Mouse (Mus musculus): ENCODE results near the gene Olfr1251. TPM values are rescaled to one million over a fixed set of nuclear protein-coding genes. Genes with fewer than 3 reads are reported as not detected.
"Not testable (repeated sequence)": the region's sequence is repeated elsewhere in the genome, so short reads cannot be mapped to it uniquely, and the experiment has no call there.

The Olfr1251 gene
- not detected in 2 replicates for total RNA-seq (2014; fragmentation: Nextera tagmentation)
- not detected in 2 replicates for total RNA-seq (2017)

- no peak for ATAC-seq (replicated peaks; ENCODE audit: poor library complexity, severe bottlenecking)
Observed at GRCm38 (mm10) chr2:89671836-89672235, at the start of gene Olfr1251. Gene Olfr1251, minus strand, starts transcription at chr2:89671936.

- no peak for ATAC-seq (replicated peaks; ENCODE audit: poor library complexity, severe bottlenecking)
Observed at GRCm38 (mm10) chr2:89691980-89692379, 20.2 kb upstream of the Olfr1251 start.

- no peak for ATAC-seq (replicated peaks; ENCODE audit: poor library complexity, severe bottlenecking)
Observed at GRCm38 (mm10) chr2:89661367-89661766, 10.4 kb downstream of the Olfr1251 start, which contains the start of gene Olfr1250. Gene Olfr1250, minus strand, starts transcription at chr2:89661467.

DNA sequence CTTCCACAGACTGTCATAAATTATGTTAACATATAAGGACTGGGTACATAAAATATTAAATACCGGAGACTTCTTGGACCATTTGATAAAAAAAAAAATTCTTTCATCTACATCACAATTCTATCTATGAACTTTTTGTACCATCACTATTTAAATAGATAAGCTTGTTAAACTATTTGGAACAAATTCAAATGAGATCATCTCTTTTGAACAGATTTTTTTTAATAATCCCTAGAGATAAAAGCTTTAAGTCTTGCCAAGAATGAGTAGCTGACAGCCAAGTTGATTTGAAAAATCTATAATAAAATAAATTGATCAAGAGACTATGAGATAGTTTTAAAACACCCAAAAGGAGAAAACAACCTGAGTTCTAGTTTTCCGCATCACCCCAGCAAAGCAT, 36.9 kb downstream of the Olfr1251 start, which contains the start of gene Olfr1249:
Olfr1249 (minus strand) TSS at position 101 of the 400 bp plus-strand sequence.
- no peak for ATAC-seq (replicated peaks; ENCODE audit: poor library complexity, severe bottlenecking)

DNA sequence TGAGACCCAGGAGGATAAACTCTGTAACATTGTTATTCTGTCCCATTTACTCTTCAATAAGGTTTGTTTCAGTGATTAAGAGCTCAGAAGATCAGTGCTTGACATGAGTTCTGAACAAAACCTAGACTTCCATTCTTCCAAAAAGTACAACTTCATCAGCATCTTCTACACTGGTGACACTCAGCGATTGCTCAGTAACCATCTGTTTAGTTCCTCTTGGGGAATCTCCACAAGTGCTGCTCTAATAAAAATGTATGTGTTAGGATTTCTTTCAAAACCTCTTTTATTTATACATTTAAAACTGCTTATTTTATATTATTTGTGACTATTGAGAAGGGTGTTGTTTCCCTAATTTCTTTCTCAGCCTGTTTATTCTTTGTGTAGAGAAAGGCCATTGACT, 53.6 kb downstream of the Olfr1251 start, which contains the start of gene Olfr1248:
Olfr1248 (minus strand) TSS at position 101 of the 400 bp plus-strand sequence.
- ATAC-seq (replicated peaks; ENCODE audit: poor library complexity, severe bottlenecking): not testable (repeated sequence)

Other genes with a start within 250 kb of the Olfr1251 start
- gene Olfr1240, start 228.9 kb downstream of the Olfr1251 start, total RNA-seq (2014; fragmentation: Nextera tagmentation): not detected in 2 replicates
- gene Olfr1240, start 228.9 kb downstream of the Olfr1251 start, total RNA-seq (2017): not detected in 2 replicates
- not detected in 2 replicates for gene Olfr1241, start 184.8 kb downstream of the Olfr1251 start, total RNA-seq (2014; fragmentation: Nextera tagmentation)
- not detected in 2 replicates for gene Olfr1241, start 184.8 kb downstream of the Olfr1251 start, total RNA-seq (2017)
- not detected in 2 replicates for gene Olfr1242, start 173.6 kb downstream of the Olfr1251 start, total RNA-seq (2014; fragmentation: Nextera tagmentation)
- gene Olfr1242, start 173.6 kb downstream of the Olfr1251 start, total RNA-seq (2017): not detected in 2 replicates
- gene Olfr1243, start 140.4 kb downstream of the Olfr1251 start, total RNA-seq (2014; fragmentation: Nextera tagmentation): not detected in 2 replicates
- gene Olfr1243, start 140.4 kb downstream of the Olfr1251 start, total RNA-seq (2017): not detected in 2 replicates
- gene Olfr1245, start 93.5 kb downstream of the Olfr1251 start, total RNA-seq (2014; fragmentation: Nextera tagmentation): not detected in 2 replicates
- not detected in 2 replicates for gene Olfr1245, start 93.5 kb downstream of the Olfr1251 start, total RNA-seq (2017)
- gene Olfr1246, start 78.8 kb downstream of the Olfr1251 start, total RNA-seq (2014; fragmentation: Nextera tagmentation): not detected in 2 replicates
- not detected in 2 replicates for gene Olfr1246, start 78.8 kb downstream of the Olfr1251 start, total RNA-seq (2017)
- gene Olfr1247, start 57.8 kb downstream of the Olfr1251 start, total RNA-seq (2014; fragmentation: Nextera tagmentation): not detected in 2 replicates
- gene Olfr1247, start 57.8 kb downstream of the Olfr1251 start, total RNA-seq (2017): not detected in 2 replicates
- not detected in 2 replicates for gene Olfr1248, start 53.7 kb downstream of the Olfr1251 start, total RNA-seq (2014; fragmentation: Nextera tagmentation)
- not detected in 2 replicates for gene Olfr1248, start 53.7 kb downstream of the Olfr1251 start, total RNA-seq (2017)
- gene Olfr1249, start 37.0 kb downstream of the Olfr1251 start, total RNA-seq (2014; fragmentation: Nextera tagmentation): not detected in 2 replicates
- gene Olfr1249, start 37.0 kb downstream of the Olfr1251 start, total RNA-seq (2017): not detected in 2 replicates
- not detected in 2 replicates for gene Olfr1250, start 10.5 kb downstream of the Olfr1251 start, total RNA-seq (2014; fragmentation: Nextera tagmentation)
- gene Olfr1250, start 10.5 kb downstream of the Olfr1251 start, total RNA-seq (2017): not detected in 2 replicates
- not detected in 2 replicates for gene Olfr1252, start 53.1 kb upstream of the Olfr1251 start, total RNA-seq (2014; fragmentation: Nextera tagmentation)
- not detected in 2 replicates for gene Olfr1252, start 53.1 kb upstream of the Olfr1251 start, total RNA-seq (2017)
- gene Olfr1253, start 85.2 kb upstream of the Olfr1251 start, total RNA-seq (2014; fragmentation: Nextera tagmentation): not detected in 2 replicates
- not detected in 2 replicates for gene Olfr1253, start 85.2 kb upstream of the Olfr1251 start, total RNA-seq (2017)
- not detected in 2 replicates for gene Olfr1254, start 121.7 kb upstream of the Olfr1251 start, total RNA-seq (2014; fragmentation: Nextera tagmentation)
- gene Olfr1254, start 121.7 kb upstream of the Olfr1251 start, total RNA-seq (2017): not detected in 2 replicates
- not detected in 2 replicates for gene Olfr1255, start 140.1 kb upstream of the Olfr1251 start, total RNA-seq (2014; fragmentation: Nextera tagmentation)
- not detected in 2 replicates for gene Olfr1255, start 140.1 kb upstream of the Olfr1251 start, total RNA-seq (2017)
- gene Olfr1256, start 169.6 kb upstream of the Olfr1251 start, total RNA-seq (2014; fragmentation: Nextera tagmentation): not detected in 2 replicates
- gene Olfr1256, start 169.6 kb upstream of the Olfr1251 start, total RNA-seq (2017): not detected in 2 replicates
- not detected in 2 replicates for gene Olfr48, start 176.3 kb upstream of the Olfr1251 start, total RNA-seq (2014; fragmentation: Nextera tagmentation)
- not detected in 2 replicates for gene Olfr48, start 176.3 kb upstream of the Olfr1251 start, total RNA-seq (2017)
- gene Olfr1257, start 206.5 kb upstream of the Olfr1251 start, total RNA-seq (2014; fragmentation: Nextera tagmentation): not detected in 2 replicates
- not detected in 2 replicates for gene Olfr1257, start 206.5 kb upstream of the Olfr1251 start, total RNA-seq (2017)

All from granulocyte monocyte progenitor cell, adult 5-6 weeks (primary cell).